Mouse (Mus musculus): ENCODE data around the gene Aplnr.

Gene Aplnr

GRCm38 (mm10) chr2:85187582-85188151, 51.6 kb downstream of the Aplnr start:
- DNase-seq (ENCODE audit: low spot score): no peak

Measured in spleen, adult 12 weeks (tissue).